Mouse (Mus musculus) stomach, postnatal 0 days (tissue): ENCODE data around the gene Naa40. TPM values are rescaled to one million over a fixed set of nuclear protein-coding genes. Genes with fewer than 3 reads are reported as not detected.

Source experiments
- ATAC-seq: fragments of 200-750 bp; cut with Nextera tagmentation; 2 replicates; pipeline ENCODE4 v1.8.0; 2017; ENCODE audit not compliant: low FRiP score, low TSS enrichment
- DNase-seq: peaks from one replicate; pipeline ENCODE4 v3.0.0-alpha.2; 2016; ENCODE audit warnings: low spot score
- H3K27ac ChIP-seq: fragments of 300-500 bp; sonication (generic); replicated peaks from 2 replicates; pipeline ENCODE4 v1.5.1; 2014; ENCODE audit warnings: mild to moderate bottlenecking, control low read depth
- H3K27me3 ChIP-seq: fragments of 300-500 bp; sonication (generic); 2 replicates; pipeline ENCODE4 v1.6.1; 2014; ENCODE audit warnings: low read length; ENCODE audit not compliant: control insufficient read depth, insufficient read depth
- H3K36me3 ChIP-seq: fragments of 300-500 bp; sonication (generic); 2 replicates; pipeline ENCODE4 v1.6.1; 2014; ENCODE audit warnings: low read length, mixed read lengths; ENCODE audit not compliant: control insufficient read depth, insufficient read depth
- H3K4me1 ChIP-seq: fragments of 300-500 bp; sonication (generic); replicated peaks from 2 replicates; pipeline ENCODE4 v1.6.1; 2014; ENCODE audit warnings: antibody characterized with exemption; ENCODE audit not compliant: control insufficient read depth, insufficient read depth
- H3K4me2 ChIP-seq: fragments of 300-500 bp; sonication (generic); replicated peaks from 2 replicates; pipeline ENCODE4 v1.6.1; 2014; ENCODE audit warnings: low read depth, mild to moderate bottlenecking, control low read depth, moderate library complexity
- H3K4me3 ChIP-seq: fragments of 300-500 bp; sonication (generic); 2 replicates; pipeline ENCODE4 v1.5.1; 2014; ENCODE audit warnings: low read depth, low read length, control low read depth
- H3K9ac ChIP-seq: fragments of 300-500 bp; sonication (generic); 2 replicates; pipeline ENCODE4 v1.6.1; 2014; ENCODE audit warnings: mild to moderate bottlenecking, low read length, control low read depth, mixed read lengths
- H3K9me3 ChIP-seq: fragments of 300-500 bp; sonication (generic); 2 replicates; pipeline ENCODE4 v1.6.1; 2016; ENCODE audit warnings: low read length; ENCODE audit not compliant: control insufficient read depth
- CTCF ChIP-seq: IDR thresholded peaks from 2 replicates; pipeline ENCODE4 v1.5.1; 2016; ENCODE audit warnings: antibody characterized with exemption, low read depth, mild to moderate bottlenecking, moderate library complexity
- EP300 ChIP-seq: optimal IDR thresholded peaks from 2 replicates; pipeline ENCODE3; 2016; ENCODE audit warnings: antibody characterized with exemption
- WGBS: fragments of 180-500 bp; shearing (Covaris S2); extraction: QIAGEN DNeasy Blood & Tissue Kit; methylation state at CpG from one replicate; pipeline ENCODE4 v1.1.7; 2014; 5-methylcytosine and 5-hydroxymethylcytosine counted together
- polyA plus RNA-seq: library from polyadenylated mRNA; unstranded; fragments of >200 nt; fragmentation: Nextera tagmentation; extraction: Ambion mirVana; gene quantifications from 2 replicates; pipeline ENCODE4 v1.2.1, GENCODE M21; 2015

Naa40 gene
- polyA plus RNA-seq, 1 experiment from 2014 or later, result 20.1 TPM

- H3K27ac ChIP-seq, result no peak overlapping the region
- H3K9ac ChIP-seq, result peak overlapping the region; percentile 3; the same call in 1 of the 2 replicates
- no peaks in the 10 kb centered on the region for H3K9me3 ChIP-seq
- no peaks in the 10 kb centered on the region; the same call in 1 of the 2 replicates for H3K36me3 ChIP-seq
- WGBS, result 72% methylated on average over 3 of the region's 3 CpGs
- TF ChIP-seq EP300 (no peak), CTCF (no peak)
- no peaks in the 10 kb centered on the region for H3K27me3 ChIP-seq
- H3K4me2 ChIP-seq, result peak overlapping the region; percentile 97
- peaks cover 5% of the 10 kb centered on the region for H3K4me1 ChIP-seq
- H3K4me3 ChIP-seq, result peak overlapping the region; percentile 74; the same call in 1 of the 2 replicates
- no peak for DNase-seq
- ATAC-seq, result no peak
These were observed 1.4 kb downstream of the Naa40 start for GRCm38 (mm10) chr19:7239574-7239973.

GRCm38 (mm10) chr19:7236742-7237141, 4.2 kb downstream of the Naa40 start:
- H3K27me3 ChIP-seq, result no peaks in the 10 kb centered on the region
- WGBS, result 94% methylated on average over 4 of the region's 4 CpGs
- no peak overlapping the region for H3K4me2 ChIP-seq
- peaks cover 5% of the 10 kb centered on the region for H3K4me1 ChIP-seq
- ATAC-seq (no peak), DNase-seq (no peak)
- peaks cover 5% of the 10 kb centered on the region; the same call in 1 of the 2 replicates for H3K36me3 ChIP-seq
- TF ChIP-seq CTCF, result no peak
- TF ChIP-seq EP300, result no peak
- H3K4me3 ChIP-seq, result no peak overlapping the region
- no peak overlapping the region for H3K27ac ChIP-seq
- no peaks in the 10 kb centered on the region for H3K9me3 ChIP-seq
- H3K9ac ChIP-seq, result no peak overlapping the region

GRCm38 (mm10) chr19:7236011-7236410, 5.0 kb downstream of the Naa40 start:
- H3K27ac ChIP-seq, result no peak overlapping the region
- peaks cover 5% of the 10 kb centered on the region for H3K4me1 ChIP-seq
- no peaks in the 10 kb centered on the region for H3K9me3 ChIP-seq
- H3K27me3 ChIP-seq, result no peaks in the 10 kb centered on the region
- H3K9ac ChIP-seq, result no peak overlapping the region
- TF ChIP-seq EP300 (no peak), CTCF (no peak)
- ATAC-seq, result no peak
- H3K36me3 ChIP-seq, result peaks cover 8% of the 10 kb centered on the region; the same call in 1 of the 2 replicates
- H3K4me3 ChIP-seq, result no peak overlapping the region
- H3K4me2 ChIP-seq, result no peak overlapping the region
- WGBS, result 86% methylated on average over 2 of the region's 2 CpGs
- no peak for DNase-seq

- H3K4me3 ChIP-seq, result no peak overlapping the region
- no peak overlapping the region for H3K4me2 ChIP-seq
- 88% methylated on average over 9 of the region's 9 CpGs for WGBS
- H3K9ac ChIP-seq, result no peak overlapping the region
- no peak overlapping the region for H3K27ac ChIP-seq
- no peaks in the 10 kb centered on the region for H3K9me3 ChIP-seq
- no peak for TF ChIP-seq CTCF
- no peak for TF ChIP-seq EP300
- ATAC-seq (no peak), DNase-seq (no peak)
- H3K36me3 ChIP-seq, result peaks cover 10% of the 10 kb centered on the region; the same call in 1 of the 2 replicates
- H3K4me1 ChIP-seq, result peaks cover 5% of the 10 kb centered on the region
- H3K27me3 ChIP-seq, result no peaks in the 10 kb centered on the region
These were observed 5.5 kb downstream of the Naa40 start for GRCm38 (mm10) chr19:7235461-7235860.

GRCm38 (mm10) chr19:7234537-7235221, 6.3 kb downstream of the Naa40 start:
- ATAC-seq, result peak; percentile 83
- DNase-seq, result peak; percentile 68
- Histone ChIP-seq H3K9ac (no peak overlapping the region), H3K4me3 (no peak overlapping the region), H3K27ac (no peak overlapping the region), H3K4me2 (no peak overlapping the region), H3K36me3 (peaks cover 14% of the 10 kb centered on the region), H3K27me3 (no peaks in the 10 kb centered on the region), H3K9me3 (no peaks in the 10 kb centered on the region), H3K4me1 (no peaks in the 10 kb centered on the region)
- WGBS, result 44% methylated on average over 8 of the region's 8 CpGs
- TF ChIP-seq EP300 (no peak), CTCF (peak; percentile 88)

- H3K27me3 ChIP-seq, result no peaks in the 10 kb centered on the region
- H3K27ac ChIP-seq, result peak overlapping the region; percentile 90
- 52% methylated on average over 6 of the region's 6 CpGs for WGBS
- TF ChIP-seq CTCF, result no peak
- no peak for TF ChIP-seq EP300
- H3K4me2 ChIP-seq, result no peak overlapping the region
- no peak overlapping the region for H3K4me3 ChIP-seq
- H3K9ac ChIP-seq, result no peak overlapping the region
- H3K9me3 ChIP-seq, result no peaks in the 10 kb centered on the region
- peaks cover 20% of the 10 kb centered on the region for H3K36me3 ChIP-seq
- no peaks in the 10 kb centered on the region for H3K4me1 ChIP-seq
- ATAC-seq (peak; percentile 89), DNase-seq (peak; percentile 81)
These were observed 14.5 kb downstream of the Naa40 start for GRCm38 (mm10) chr19:7226511-7226914.
